Mouse (Mus musculus): ENCODE results near the gene Asb8.

GRCm38 (mm10) chr15:98155272-98155671, 10.2 kb downstream of the Asb8 start:
- TF ChIP-seq CTCF (IDR thresholded peaks at IDR 0.05; ENCODE audit: extremely low read depth, insufficient read depth, insufficient read length, insufficient replicate concordance) (no peak), POLR2A (IDR thresholded peaks at IDR 0.05; ENCODE audit: low read depth, low read length) (no peak)

Data from spleen, adult 2 months (tissue).